Mouse (Mus musculus) megakaryocyte-erythroid progenitor cell, adult 5 weeks (primary cell): ENCODE data around the gene Vgf. TPM values are rescaled to one million over a fixed set of nuclear protein-coding genes. Genes with fewer than 3 reads are reported as not detected.

Experiments
- polyA plus RNA-seq: library from polyadenylated mRNA; stranded (reverse); fragments of >175 nt; gene quantifications from 2 replicates; pipeline ENCODE4 v1.2.3, GENCODE M21; 2012

Vgf gene
- polyA plus RNA-seq: 1.00 and 1.6 TPM in 2 replicates

GRCm38 (mm10) chr5:137026092-137026491, at the start of gene Vgf:
TSS of gene Vgf (plus strand) at chr5:137026392.

GRCm38 (mm10) chr5:136986695-136987137, 39.5 kb upstream of the Vgf start, which contains the start of gene Plod3:
TSS of gene Plod3 (plus strand) at chr5:136987019.

GRCm38 (mm10) chr5:136987934-136988271, 38.3 kb upstream of the Vgf start, which contains the start of gene Znhit1:
TSS of gene Znhit1 (minus strand) at chr5:136988021.

GRCm38 (mm10) chr5:137045402-137046323, 19.5 kb downstream of the Vgf start, which contains the start of gene Ap1s1:
TSS of gene Ap1s1 (minus strand) at chr5:137046135.

GRCm38 (mm10) chr5:137072079-137072960, 46.1 kb downstream of the Vgf start, which contains the start of gene Serpine1:
TSS of gene Serpine1 (minus strand) at chr5:137072268.

Other genes starting within 250 kb of the Vgf start
- not detected in 2 replicates for gene Col26a1, start 143.2 kb upstream of the Vgf start, polyA plus RNA-seq
- 8.9 and 12.9 TPM in 2 replicates for gene Ift22, start 118.2 kb upstream of the Vgf start, polyA plus RNA-seq
- gene Fis1, start 73.1 kb upstream of the Vgf start, polyA plus RNA-seq: 533 and 693 TPM in 2 replicates
- gene Cldn15, start 59.8 kb upstream of the Vgf start, polyA plus RNA-seq: 33.9 and 56.2 TPM in 2 replicates
- 152 and 221 TPM in 2 replicates for gene Plod3, start 39.4 kb upstream of the Vgf start, polyA plus RNA-seq
- gene Znhit1, start 38.4 kb upstream of the Vgf start, polyA plus RNA-seq: 324 and 404 TPM in 2 replicates
- 100 and 113 TPM in 2 replicates for gene Ap1s1, start 19.7 kb downstream of the Vgf start, polyA plus RNA-seq
- 0.35 and 0.64 TPM in 2 replicates for gene Serpine1, start 45.9 kb downstream of the Vgf start, polyA plus RNA-seq
- gene Trim56, start 89.8 kb downstream of the Vgf start, polyA plus RNA-seq: 13.5 and 14.7 TPM in 2 replicates
- gene Muc3, start 122.9 kb downstream of the Vgf start, polyA plus RNA-seq: not detected in 2 replicates
- 0.18 and 0.41 TPM in 2 replicates for gene Muc3a, start 186.0 kb downstream of the Vgf start, polyA plus RNA-seq